Mouse (Mus musculus) heart, postnatal 14 days (tissue): ENCODE results near the gene Pomgnt1. TPM values are rescaled to one million over a fixed set of nuclear protein-coding genes. Genes with fewer than 3 reads are reported as not detected.

Experiments used
- DNase-seq, 2 experiments: peaks; one replicate each; pipeline ENCODE4 v3.0.0; 2021 to 2022
- intact Hi-C: fragments of 180-260 bp; cut with DNase I; formaldehyde crosslinking; loops from one replicate; pipeline ENCODE4 v1.15.1; 2025
- total RNA-seq, 2 experiments: library from RNA; stranded (reverse); gene quantifications; 2 replicates each; pipeline ENCODE4 v1.2.3; 2021

The Pomgnt1 gene
- total RNA-seq, 2 experiments from 2014 or later = 69.3 to 74.1 TPM

DNA sequence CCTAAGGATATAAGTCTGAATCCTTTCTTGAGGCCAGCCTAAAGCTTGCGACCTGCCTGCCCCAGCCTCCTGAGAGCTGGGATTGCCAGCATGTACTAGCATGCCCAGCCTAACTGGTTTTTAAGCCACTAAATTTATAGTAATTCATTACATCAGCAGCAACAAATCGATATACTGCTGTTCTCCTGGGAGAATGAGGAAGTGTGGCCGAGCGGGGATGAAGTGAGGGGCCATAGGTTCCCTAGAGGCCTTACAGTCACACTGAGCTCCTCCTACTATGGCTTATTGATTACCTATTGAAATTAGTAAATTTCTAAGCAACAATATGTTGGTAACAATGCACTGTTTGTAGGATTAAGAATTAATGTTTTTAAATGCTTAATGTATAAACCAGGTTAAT is 9.5 kb downstream of the Pomgnt1 start:
- DNase-seq = no peak
- intact Hi-C loops = no loop called here

DNA sequence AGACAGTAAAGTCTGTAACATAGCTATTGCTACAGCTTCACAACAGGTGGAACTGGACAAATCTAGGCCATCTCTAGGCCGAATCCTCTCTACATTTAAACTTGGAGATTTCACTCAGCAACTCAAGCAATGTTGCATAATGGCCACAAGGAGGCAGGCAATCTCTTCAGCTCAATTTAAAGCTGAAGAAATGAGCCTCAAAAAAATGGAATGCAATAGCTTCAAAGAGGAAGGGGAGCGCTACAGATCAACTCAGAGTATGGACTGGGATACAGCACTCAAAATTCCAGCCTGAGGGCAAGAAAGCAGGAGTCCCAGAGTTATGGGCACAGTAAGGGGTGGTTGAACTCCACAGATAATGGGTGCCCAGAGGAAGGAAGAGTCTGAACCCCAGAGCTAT is 11.3 kb downstream of the Pomgnt1 start:
- intact Hi-C loops = no loop called here
- peak in 1 of 2 experiments; percentile 15 for DNase-seq

DNA sequence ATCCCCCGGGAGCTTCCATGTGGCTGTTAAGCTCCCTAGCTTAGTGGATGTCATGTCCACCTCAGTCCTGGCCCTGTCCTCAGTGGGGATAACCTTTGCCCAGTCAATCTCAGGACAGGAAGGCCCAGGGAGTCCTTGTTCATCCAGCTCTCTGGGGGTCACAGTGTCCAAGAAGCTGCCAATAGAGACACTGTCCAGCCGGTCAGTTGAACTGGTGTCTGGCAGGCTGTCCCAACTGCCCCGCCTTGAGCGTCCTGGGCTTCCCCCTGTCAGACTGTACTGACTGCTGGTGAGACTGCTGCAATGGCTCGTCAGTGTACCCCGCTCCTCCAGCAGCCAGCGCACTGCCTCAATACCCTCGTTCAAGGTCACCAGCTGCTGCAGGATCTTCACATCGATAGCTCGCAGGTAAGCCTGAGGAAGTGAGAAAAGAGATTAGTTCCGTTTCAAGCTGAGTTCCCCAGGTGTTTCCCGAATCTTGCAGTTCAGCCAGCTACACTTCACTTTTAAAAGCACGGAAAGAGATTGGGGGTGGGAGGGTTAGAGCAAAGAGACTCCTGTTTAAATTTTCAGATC is 13.9 kb downstream of the Pomgnt1 start:
- intact Hi-C loops = no loop called here
- peak in 1 of 2 experiments; percentile 17 for DNase-seq

- intact Hi-C loops = no loop called here
Observed at GRCm38 (mm10) chr4:116140801-116141574, 17.3 kb downstream of the Pomgnt1 start.

GRCm38 (mm10) chr4:116141736-116142135 is 18.1 kb downstream of the Pomgnt1 start:
- DNase-seq = no peak
- intact Hi-C loops = no loop called here

More at GRCm38 (mm10) chr4:116140801-116141574, 17.3 kb downstream of the Pomgnt1 start:
- no peak for DNase-seq

- no peak for DNase-seq
- intact Hi-C loops = no loop called here
Observed at GRCm38 (mm10) chr4:116142269-116142668, 18.6 kb downstream of the Pomgnt1 start.

DNA sequence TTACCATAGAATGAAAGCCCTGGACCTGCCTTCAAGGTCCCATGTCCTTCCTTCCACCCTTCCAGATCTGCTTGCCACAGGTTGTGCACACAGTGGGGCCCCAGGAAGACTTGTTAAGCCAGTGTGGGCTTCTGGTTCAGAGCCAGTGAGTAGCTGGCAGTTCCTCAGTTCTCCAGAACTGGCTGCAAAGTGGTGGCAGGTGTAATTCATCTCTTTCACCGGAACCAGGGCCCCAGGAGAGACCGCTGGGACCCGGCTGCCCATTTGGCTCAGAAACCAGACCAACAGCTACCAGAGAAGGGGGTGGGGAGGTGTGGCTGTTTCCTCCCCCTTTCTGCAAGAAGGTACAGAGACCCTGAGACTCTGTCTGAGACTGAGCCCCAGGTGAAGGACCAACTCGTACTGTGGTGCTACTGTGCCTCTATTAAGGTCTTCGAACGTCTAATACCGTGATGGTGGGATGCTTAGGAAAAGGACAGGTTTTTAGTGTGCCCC is 19.7 kb downstream of the Pomgnt1 start:
- intact Hi-C loops = no loop called here
- DNase-seq = peak; percentile 18 to 23

- intact Hi-C loops = no loop called here
- DNase-seq = peak; percentile 77 to 79
Observed at GRCm38 (mm10) chr4:116143891-116144717, 20.5 kb downstream of the Pomgnt1 start.

GRCm38 (mm10) chr4:116149812-116150155 is 26.1 kb downstream of the Pomgnt1 start:
- no peak for DNase-seq
- intact Hi-C loops = no loop called here

- intact Hi-C loops = no loop called here
Observed at GRCm38 (mm10) chr4:116150156-116150861, 26.7 kb downstream of the Pomgnt1 start.

GRCm38 (mm10) chr4:116150862-116151221 is 27.2 kb downstream of the Pomgnt1 start:
- intact Hi-C loops = no loop called here
- no peak for DNase-seq

More at GRCm38 (mm10) chr4:116150156-116150861, 26.7 kb downstream of the Pomgnt1 start:
- DNase-seq = peak; percentile 79 to 87

DNA sequence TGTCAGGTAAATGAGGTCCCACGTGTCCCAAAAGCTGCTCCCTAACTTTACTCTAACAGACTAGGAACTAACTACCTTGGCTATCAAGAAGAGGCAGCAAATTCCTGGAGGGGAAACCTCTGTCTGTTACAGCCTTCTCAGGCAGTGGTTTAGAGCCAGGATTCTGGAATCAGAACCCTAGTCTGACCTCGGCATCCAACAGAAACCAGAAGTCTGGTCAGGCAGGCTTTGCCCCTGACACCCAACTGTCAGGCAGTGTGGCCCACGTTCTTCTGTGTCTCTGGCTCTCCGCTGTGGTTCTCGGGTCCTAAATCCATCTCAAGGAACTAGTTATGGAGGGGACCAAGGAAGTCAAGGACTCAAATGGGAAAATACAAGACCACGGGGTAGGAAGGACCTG is 27.6 kb downstream of the Pomgnt1 start, which contains the start of gene Lurap1:
Lurap1 (minus strand) TSS at position 101 of the 400 bp plus-strand sequence.
- intact Hi-C loops = no loop called here
- no peak for DNase-seq

DNA sequence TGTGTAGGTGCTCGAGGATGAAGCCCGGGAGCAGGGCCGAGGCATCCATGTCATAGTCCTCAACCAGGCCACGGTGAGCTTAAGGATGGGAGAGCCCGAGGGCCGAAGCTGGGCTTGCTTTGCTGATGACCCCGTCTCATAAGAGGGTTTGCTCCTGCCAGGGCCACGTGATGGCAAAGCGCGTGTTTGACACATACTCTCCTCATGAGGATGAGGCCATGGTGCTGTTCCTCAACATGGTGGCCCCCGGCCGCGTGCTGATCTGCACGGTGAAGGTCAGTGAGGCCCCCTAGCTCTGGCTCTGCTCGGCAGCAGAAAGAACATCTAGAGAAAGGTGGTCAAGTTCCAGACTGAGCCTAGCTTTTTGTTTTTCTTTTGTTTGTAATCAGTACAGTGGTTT is 29.1 kb downstream of the Pomgnt1 start:
- intact Hi-C loops = no loop called here
- DNase-seq = no peak

- DNase-seq = no peak
- intact Hi-C loops = no loop called here
Observed at GRCm38 (mm10) chr4:116157882-116158281, 34.2 kb downstream of the Pomgnt1 start.

GRCm38 (mm10) chr4:116159912-116160311 is 36.3 kb downstream of the Pomgnt1 start:
- intact Hi-C loops = loop anchor here (10.0 kb wide), 1 partner anchor 285 kb away; no protein-coding TSS in a partner anchor
- no peak for DNase-seq

- no peak for DNase-seq
- intact Hi-C loops = loop anchor here (10.0 kb wide), 1 partner anchor 284 kb away; no protein-coding TSS in a partner anchor
Observed at GRCm38 (mm10) chr4:116160769-116161168, 37.1 kb downstream of the Pomgnt1 start.

GRCm38 (mm10) chr4:116162142-116162541 is 38.5 kb downstream of the Pomgnt1 start:
- no peak for DNase-seq
- intact Hi-C loops = loop anchor here (10.0 kb wide), 1 partner anchor 283 kb away; no protein-coding TSS in a partner anchor

- intact Hi-C loops = loop anchor here (10.0 kb wide), 1 partner anchor 280 kb away; no protein-coding TSS in a partner anchor
- DNase-seq = no peak
Observed at GRCm38 (mm10) chr4:116164759-116165554, 41.3 kb downstream of the Pomgnt1 start.
